Mouse (Mus musculus) heart, embryonic 15.5 days (tissue): ENCODE results near the gene Ugt1a1. TPM values are rescaled to one million over a fixed set of nuclear protein-coding genes. Genes with fewer than 3 reads are reported as not detected.

ENCODE experiments used
- ATAC-seq: fragments of 200-750 bp; cut with Nextera tagmentation; replicated peaks from 2 replicates; pipeline ENCODE4 v1.8.0; 2017; ENCODE audit warnings: low read depth, moderate TSS enrichment; ENCODE audit not compliant: insufficient number of reproducible peaks, insufficient read depth, low FRiP score
- H3K27ac ChIP-seq: fragments of 300-500 bp; sonication (generic); 2 replicates; pipeline ENCODE4 v1.5.1; 2015; ENCODE audit warnings: mild to moderate bottlenecking, inconsistent platforms
- H3K27me3 ChIP-seq: fragments of 300-500 bp; sonication (generic); 2 replicates; pipeline ENCODE4 v1.6.1; 2015; ENCODE audit warnings: inconsistent platforms
- H3K36me3 ChIP-seq: fragments of 300-500 bp; sonication (generic); 2 replicates; pipeline ENCODE4 v1.6.1; 2015; ENCODE audit warnings: mild to moderate bottlenecking, inconsistent platforms
- H3K4me1 ChIP-seq: fragments of 300-500 bp; sonication (generic); replicated peaks from 2 replicates; pipeline ENCODE4 v1.6.1; 2015; ENCODE audit warnings: inconsistent platforms
- H3K4me2 ChIP-seq: fragments of 300-500 bp; sonication (generic); 2 replicates; pipeline ENCODE4 v1.6.1; 2015; ENCODE audit warnings: inconsistent platforms, mild to moderate bottlenecking, moderate library complexity
- H3K4me3 ChIP-seq: fragments of 300-500 bp; sonication (generic); 2 replicates; pipeline ENCODE4 v1.5.1; 2015; ENCODE audit warnings: mild to moderate bottlenecking, inconsistent platforms
- H3K9ac ChIP-seq: fragments of 300-500 bp; sonication (generic); 2 replicates; pipeline ENCODE4 v1.6.1; 2015; ENCODE audit warnings: mild to moderate bottlenecking, inconsistent platforms
- H3K9me3 ChIP-seq: fragments of 300-500 bp; sonication (generic); replicated peaks from 2 replicates; pipeline ENCODE4 v1.6.1; 2016; ENCODE audit warnings: inconsistent platforms
- WGBS: fragments of 180-500 bp; shearing (Covaris S2); methylation state at CpG from one replicate; pipeline ENCODE4 v1.1.7; 2015; ENCODE audit warnings: mixed read lengths; 5-methylcytosine and 5-hydroxymethylcytosine counted together
- polyA plus RNA-seq: library from polyadenylated mRNA; unstranded; fragments of >200 nt; fragmentation: Nextera tagmentation; extraction: Ambion mirVana; gene quantifications from 2 replicates; pipeline ENCODE4 v1.2.1, GENCODE M21; 2015

Ugt1a1 gene
- polyA plus RNA-seq, 1 experiment from 2014 or later, result not detected

DNA sequence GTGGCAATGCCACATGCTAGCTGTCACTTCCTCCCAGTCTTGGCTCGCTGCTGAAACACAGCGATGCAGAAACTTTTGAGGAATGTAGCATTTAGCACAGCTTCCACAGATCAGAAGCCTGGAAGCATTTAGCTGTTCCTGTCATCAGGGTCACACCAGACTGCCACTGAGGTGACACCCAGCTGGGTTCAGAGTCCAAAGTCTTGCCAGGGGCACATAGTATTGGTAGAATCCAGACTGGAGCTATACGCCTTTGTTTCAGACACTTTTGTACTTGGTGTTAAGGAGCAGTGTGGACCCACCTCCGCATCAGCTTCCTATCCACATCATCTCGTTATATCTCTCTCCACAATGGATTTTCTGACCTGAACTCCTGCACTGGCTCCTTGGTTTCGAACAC, 41.8 kb downstream of the Ugt1a1 start:
- 64% methylated on average over 6 of the region's 6 CpGs for WGBS
- no peaks in the 10 kb centered on the region for H3K36me3 ChIP-seq
- H3K27ac ChIP-seq, result no peak overlapping the region
- no peak for ATAC-seq
- no peak overlapping the region for H3K4me2 ChIP-seq
- no peaks in the 10 kb centered on the region for H3K4me1 ChIP-seq
- no peak overlapping the region for H3K9ac ChIP-seq
- H3K4me3 ChIP-seq, result no peak overlapping the region
- no peaks in the 10 kb centered on the region for H3K27me3 ChIP-seq
- H3K9me3 ChIP-seq, result peaks cover 33% of the 10 kb centered on the region

- 80% methylated on average over 12 of the region's 12 CpGs for WGBS
- no peak overlapping the region for H3K4me3 ChIP-seq
- H3K4me2 ChIP-seq, result no peak overlapping the region
- H3K9ac ChIP-seq, result no peak overlapping the region
- ATAC-seq, result no peak
- H3K27me3 ChIP-seq, result no peaks in the 10 kb centered on the region
- H3K4me1 ChIP-seq, result peaks cover 10% of the 10 kb centered on the region
- no peaks in the 10 kb centered on the region for H3K36me3 ChIP-seq
- H3K27ac ChIP-seq, result no peak overlapping the region
- peaks cover 22% of the 10 kb centered on the region for H3K9me3 ChIP-seq
These were observed 43.2 kb downstream of the Ugt1a1 start for GRCm38 (mm10) chr1:88254793-88255465.

- Histone ChIP-seq H3K4me2 (no peak overlapping the region), H3K36me3 (no peaks in the 10 kb centered on the region), H3K4me3 (no peak overlapping the region), H3K9ac (no peak overlapping the region), H3K4me1 (peaks cover 14% of the 10 kb centered on the region), H3K27ac (no peak overlapping the region), H3K27me3 (no peaks in the 10 kb centered on the region), H3K9me3 (peaks cover 16% of the 10 kb centered on the region)
- 55% methylated on average over 2 of the region's 2 CpGs for WGBS
- ATAC-seq, result 0 out of 2 replicates have a peak, but pooled peaks have one; percentile 3
These were observed 43.7 kb downstream of the Ugt1a1 start for GRCm38 (mm10) chr1:88255466-88255857.

DNA sequence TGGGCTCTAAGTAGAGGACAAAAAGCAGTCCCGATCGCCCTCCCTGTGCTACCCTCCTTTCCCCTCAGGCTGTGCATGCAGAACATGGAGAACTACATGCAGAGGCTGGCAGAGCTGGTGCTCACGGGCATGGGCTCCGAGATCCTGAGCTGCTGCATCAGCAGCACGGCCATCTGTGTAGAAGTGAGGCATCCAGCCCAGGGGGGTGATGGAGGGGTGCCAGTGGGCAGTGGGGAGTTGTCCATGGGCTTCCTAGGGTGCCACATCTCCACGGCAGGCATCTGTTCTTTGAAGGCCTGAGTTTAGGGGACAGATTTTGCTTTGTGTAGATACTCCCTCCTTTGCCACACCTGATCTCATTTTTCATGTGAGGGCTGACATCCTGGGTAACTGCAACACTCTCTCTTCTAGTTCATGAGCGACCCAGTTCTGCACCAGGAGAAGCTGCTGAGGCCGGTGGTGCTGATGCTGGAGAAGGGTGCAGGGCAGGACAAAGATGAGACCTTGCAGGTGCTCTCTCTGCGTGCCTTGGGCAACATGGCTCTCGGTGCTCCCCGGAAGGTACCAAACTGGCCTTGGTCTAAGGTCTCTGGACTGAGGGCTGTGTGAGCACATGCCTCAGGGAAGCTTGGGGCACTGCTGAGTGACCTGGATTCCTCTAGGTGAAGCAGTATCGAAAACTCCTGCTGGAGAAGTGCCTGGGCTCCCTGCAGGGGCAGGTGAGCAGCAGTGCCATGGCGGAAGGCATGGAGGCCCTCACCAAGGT, 44.4 kb downstream of the Ugt1a1 start:
- Histone ChIP-seq H3K27me3 (no peaks in the 10 kb centered on the region), H3K27ac (no peak overlapping the region), H3K4me2 (no peak overlapping the region), H3K4me1 (peaks cover 14% of the 10 kb centered on the region), H3K36me3 (0 out of 2 replicates have a peak, but pooled peaks cover 7% of the 10 kb centered on the region), H3K4me3 (no peak overlapping the region), H3K9me3 (peaks cover 9% of the 10 kb centered on the region; the same call in 1 of the 2 replicates), H3K9ac (no peak overlapping the region)
- WGBS, result 74% methylated on average over 13 of the region's 13 CpGs
- no peak; the same call in 1 of the 2 replicates for ATAC-seq

DNA sequence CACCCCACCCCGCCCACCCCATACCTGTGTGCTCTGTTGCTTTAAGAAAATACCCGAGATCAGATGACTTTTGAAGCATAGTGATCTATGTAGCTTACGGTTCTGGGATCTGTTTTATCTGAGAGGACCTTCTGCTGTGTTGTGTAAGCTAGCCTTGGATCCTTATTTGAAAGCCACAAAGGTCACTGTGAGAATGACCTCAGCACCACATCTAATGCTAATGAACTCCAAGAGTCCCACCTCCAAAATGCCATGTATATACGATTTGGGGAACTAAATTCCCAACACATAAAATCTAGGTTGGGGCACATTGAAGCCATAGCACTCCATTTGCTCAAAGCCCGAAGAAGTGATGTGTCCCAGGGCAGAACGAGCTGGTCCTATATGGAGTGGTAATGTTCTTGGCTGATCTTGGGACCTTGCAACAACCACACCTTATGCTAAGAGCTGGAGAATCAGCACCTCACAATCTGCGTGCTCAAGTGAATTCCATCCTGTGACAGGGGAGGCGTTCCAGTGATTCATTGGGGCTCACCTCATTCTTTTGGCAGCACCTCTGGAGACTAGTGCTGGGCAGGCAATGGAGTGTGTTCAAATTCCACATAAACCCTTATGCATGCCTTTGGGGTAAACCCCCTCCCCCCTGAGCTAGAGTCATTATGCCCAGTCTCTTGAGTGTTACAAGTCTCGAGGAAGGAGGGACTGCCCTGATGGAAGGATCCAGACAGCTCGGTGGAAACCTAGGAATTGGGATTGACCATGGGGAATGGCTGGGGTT, 45.3 kb downstream of the Ugt1a1 start:
- Histone ChIP-seq H3K27ac (no peak overlapping the region), H3K9me3 (peaks cover 6% of the 10 kb centered on the region; the same call in 1 of the 2 replicates), H3K9ac (no peak overlapping the region), H3K36me3 (0 out of 2 replicates have a peak, but pooled peaks cover 12% of the 10 kb centered on the region), H3K4me3 (no peak overlapping the region), H3K27me3 (no peaks in the 10 kb centered on the region), H3K4me1 (peaks cover 16% of the 10 kb centered on the region), H3K4me2 (no peak overlapping the region)
- ATAC-seq, result no peak
- 71% methylated on average over 10 of the region's 10 CpGs for WGBS

- ATAC-seq, result no peak
- Histone ChIP-seq H3K4me3 (no peak overlapping the region), H3K9me3 (0 out of 2 replicates have a peak, but pooled peaks cover 3% of the 10 kb centered on the region), H3K4me1 (peaks cover 22% of the 10 kb centered on the region), H3K4me2 (no peak overlapping the region), H3K9ac (no peak overlapping the region), H3K36me3 (peaks cover 18% of the 10 kb centered on the region), H3K27me3 (no peaks in the 10 kb centered on the region), H3K27ac (no peak overlapping the region)
- WGBS, result 74% methylated on average over 6 of the region's 6 CpGs
These were observed 45.9 kb downstream of the Ugt1a1 start for GRCm38 (mm10) chr1:88257681-88258080.

DNA sequence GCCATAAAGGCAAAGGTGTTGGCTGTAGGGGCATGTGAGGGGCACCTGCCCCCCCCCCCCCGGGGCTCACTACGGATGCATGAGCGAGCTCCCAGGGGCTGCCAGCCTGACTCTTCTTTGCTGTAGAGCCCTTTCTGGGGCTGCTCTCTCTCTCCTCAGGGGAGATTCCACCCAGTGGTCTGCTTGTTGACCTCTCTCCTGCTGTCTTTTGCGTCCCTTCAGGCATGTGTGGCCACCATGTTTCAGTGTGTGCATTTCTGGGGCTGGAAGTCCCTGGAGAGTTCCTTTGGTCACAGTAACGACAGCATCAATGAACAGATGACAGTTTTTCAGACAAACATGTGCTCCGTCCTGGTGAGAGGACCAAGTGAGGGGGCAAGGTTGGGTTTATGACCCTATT, 46.6 kb downstream of the Ugt1a1 start:
- no peaks in the 10 kb centered on the region for H3K27me3 ChIP-seq
- H3K4me1 ChIP-seq, result peaks cover 23% of the 10 kb centered on the region
- peaks cover 24% of the 10 kb centered on the region for H3K36me3 ChIP-seq
- no peak overlapping the region for H3K9ac ChIP-seq
- WGBS, result 63% methylated on average over 6 of the region's 6 CpGs
- H3K4me2 ChIP-seq, result no peak overlapping the region
- ATAC-seq, result no peak
- no peak overlapping the region for H3K27ac ChIP-seq
- H3K9me3 ChIP-seq, result 0 out of 2 replicates have a peak, but pooled peaks cover 3% of the 10 kb centered on the region
- no peak overlapping the region for H3K4me3 ChIP-seq

DNA sequence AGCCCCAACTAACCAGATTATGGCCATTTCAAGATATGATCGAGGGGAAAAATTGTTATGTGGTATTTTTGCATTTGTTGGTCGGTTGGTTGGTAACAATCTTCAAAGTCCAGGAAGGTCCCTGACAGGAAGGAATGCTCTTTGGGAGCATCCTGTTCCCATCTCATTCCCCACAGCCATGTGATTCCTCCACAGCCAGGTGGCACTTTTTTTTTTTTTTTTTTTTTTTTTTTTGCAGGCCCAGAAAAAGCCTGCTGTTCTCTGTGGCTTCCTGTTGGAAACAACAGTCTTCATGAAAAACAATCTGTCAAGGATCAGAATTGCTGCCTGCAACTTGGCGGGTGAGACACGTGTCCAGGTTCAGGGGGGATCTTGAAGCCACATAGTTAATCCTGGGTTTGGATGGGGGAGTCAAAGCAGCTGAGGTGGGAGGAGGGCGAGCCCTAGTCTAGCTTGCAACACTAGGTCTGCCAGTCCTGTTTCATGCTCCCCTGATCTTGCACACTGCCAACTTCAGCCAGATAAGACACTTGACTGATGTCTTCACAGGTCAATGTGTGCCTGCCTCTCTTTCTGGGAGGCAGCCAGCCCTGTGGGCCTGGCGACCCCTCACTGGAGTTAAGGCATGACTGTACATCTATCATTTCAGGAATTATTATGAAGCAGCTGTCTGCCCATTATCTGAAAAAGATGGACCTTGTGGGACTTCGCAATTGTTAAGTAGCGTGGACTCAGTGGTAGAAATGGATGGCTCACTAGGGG, 47.3 kb downstream of the Ugt1a1 start:
- Histone ChIP-seq H3K4me2 (no peak overlapping the region), H3K27ac (no peak overlapping the region), H3K4me3 (no peak overlapping the region), H3K9me3 (0 out of 2 replicates have a peak, but pooled peaks cover 3% of the 10 kb centered on the region), H3K27me3 (no peaks in the 10 kb centered on the region), H3K36me3 (peaks cover 31% of the 10 kb centered on the region), H3K9ac (no peak overlapping the region), H3K4me1 (peaks cover 23% of the 10 kb centered on the region)
- WGBS, result 58% methylated on average over 8 of the region's 8 CpGs
- ATAC-seq, result 0 out of 2 replicates have a peak, but pooled peaks have one; percentile 0

- Histone ChIP-seq H3K27me3 (no peaks in the 10 kb centered on the region), H3K36me3 (peaks cover 37% of the 10 kb centered on the region), H3K9me3 (0 out of 2 replicates have a peak, but pooled peaks cover 3% of the 10 kb centered on the region), H3K27ac (no peak overlapping the region), H3K4me1 (peaks cover 23% of the 10 kb centered on the region), H3K4me2 (no peak overlapping the region), H3K4me3 (no peak overlapping the region), H3K9ac (no peak overlapping the region)
- 69% methylated on average over 4 of the region's 4 CpGs for WGBS
- no peak for ATAC-seq
These were observed 47.9 kb downstream of the Ugt1a1 start for GRCm38 (mm10) chr1:88259643-88260024.

DNA sequence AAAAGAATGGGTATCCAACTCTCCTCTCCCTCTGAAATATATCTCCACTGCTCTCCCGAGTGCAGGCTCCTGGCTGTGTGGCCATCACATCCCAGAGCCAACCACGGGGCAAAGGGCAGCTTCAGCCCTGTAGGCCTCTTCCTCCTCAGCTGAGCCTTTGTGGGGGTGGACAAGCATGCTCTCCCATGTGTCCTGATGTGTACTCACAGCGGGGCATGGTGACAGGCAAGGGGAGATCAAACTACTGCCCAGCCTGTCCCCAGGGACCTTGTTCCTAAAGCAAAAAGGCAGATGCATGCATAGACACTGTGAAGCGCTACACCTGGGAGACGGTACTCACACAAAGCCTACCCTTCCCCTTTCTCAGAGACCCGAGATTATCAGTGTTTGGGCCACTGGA, 48.4 kb downstream of the Ugt1a1 start:
- Histone ChIP-seq H3K4me2 (no peak overlapping the region), H3K9ac (no peak overlapping the region), H3K4me3 (no peak overlapping the region), H3K4me1 (peaks cover 23% of the 10 kb centered on the region), H3K27ac (no peak overlapping the region), H3K27me3 (no peaks in the 10 kb centered on the region), H3K36me3 (peaks cover 42% of the 10 kb centered on the region), H3K9me3 (0 out of 2 replicates have a peak, but pooled peaks cover 3% of the 10 kb centered on the region)
- no peak for ATAC-seq
- WGBS, result 70% methylated on average over 6 of the region's 6 CpGs
